Mouse (Mus musculus): ENCODE data around the gene Eif4a2.

GRCm38 (mm10) chr16:23124398-23124797 is 17.2 kb downstream of the Eif4a2 start:
- no peak for TF ChIP-seq CTCF (IDR thresholded peaks at IDR 0.05; ENCODE audit: control insufficient read depth, insufficient read depth, insufficient read length)
- TF ChIP-seq USF1 (IDR thresholded peaks at IDR 0.05; ENCODE audit: low read depth) = no peak
